8 mouse cellular contexts compared by ENCODE assay signal in genomic region chr6:65042491-65043171, GRCm38 (mm10). TPM values are rescaled to one million over a fixed set of nuclear protein-coding genes. Genes with fewer than 3 reads are reported as not detected.
A peak's percentile ranks its signal among the peaks of the same experiment; 100 is the strongest.
DNase-seq lines count a peak whose midpoint lies in the region; ATAC-seq and TF ChIP-seq lines count a peak whose summit lies in the region.

Gene Smarcad1, plus strand, starts transcription at chr6:65042583.

- CTCF ChIA-PET in Patski (lab: Charles Lee), result no interaction called here

- WGBS in hindbrain, embryonic 13.5 days, result under 1% methylated on average over 61 of the region's 81 CpGs

- no peak for TF ChIP-seq CTCF in Patski (IDR thresholded peaks at IDR 0.05)

- peak within 1 kb of the TSS; percentile 76 for H3K4me2 ChIP-seq in hindbrain, embryonic 13.5 days

- POLR2A ChIA-PET in Patski (lab: Charles Lee), result interaction anchor here (0.9 kb wide), 1 partner anchor 24 kb away, joined by 4 read pairs; no protein-coding TSS in a partner anchor

- peak within 1 kb of the TSS; percentile 68 for H3K4me3 ChIP-seq in hindbrain, embryonic 13.5 days

- ATAC-seq in Patski, result peak; percentile 98
- peak; percentile 96 for ATAC-seq in hindbrain, embryonic 13.5 days (ENCODE audit: low FRiP score)

- no peaks in the 10 kb centered on the region for H3K27me3 ChIP-seq in Patski
- H3K27me3 ChIP-seq in hindbrain, embryonic 13.5 days, result no peaks in the 10 kb centered on the region

- peak within 1 kb of the TSS; percentile 94 for H3K9ac ChIP-seq in hindbrain, embryonic 13.5 days

- H3K27ac ChIP-seq in hindbrain, embryonic 13.5 days, result peak within 1 kb of the TSS; percentile 98

- no peaks in the 10 kb centered on the region for H3K9me3 ChIP-seq in hindbrain, embryonic 13.5 days

- in situ Hi-C loops in Patski (cut with MboI; ENCODE audit: low pct_unique_long_range_greater_than_20kb), result no loop called here

- peak; percentile 74 for DNase-seq in Patski (ENCODE audit: low read depth, low spot score)
- peak; percentile 93 to 95 for DNase-seq in cerebellum, postnatal 14 days
- peak; percentile 91 to 92 for DNase-seq in frontal cortex, postnatal 14 days (ENCODE audit: low spot score in 2 of 2)
- DNase-seq in layer of hippocampus, postnatal 25 days (ENCODE audit: extremely low spot score in 1 of 2, low spot score in 1 of 2), result peak; percentile 88 to 94
- peak; percentile 90 for DNase-seq in lung, postnatal 25 days (ENCODE audit: low spot score)
- peak; percentile 97 for DNase-seq in retina, embryonic 14.5 days (ENCODE audit: low spot score)
- DNase-seq in thymus, postnatal 4 days, result peak; percentile 86

- H3K4me1 ChIP-seq in hindbrain, embryonic 13.5 days (replicated peaks), result peaks cover 13% of the 10 kb centered on the region

- peaks cover 35% of the 10 kb centered on the region for H3K36me3 ChIP-seq in hindbrain, embryonic 13.5 days

RNA-seq across cellular contexts. Expression of gene Smarcad1, which starts in this region (rescaled TPM):
- polyA plus RNA-seq in Patski (2021), result 33.2 TPM
- 98.8 and 101 TPM in 2 replicates for polyA plus RNA-seq in hindbrain, embryonic 13.5 days (2015; fragmentation: Nextera tagmentation; extraction: Ambion mirVana)
- total RNA-seq in layer of hippocampus, postnatal 25 days (2021), result 10 to 100 TPM; 37.4 to 43.4 TPM

Comparison
In these comparisons a context has a peak if more than half of its experiments do, and no peak if none do; other contexts are left out.
1. Peak in every context shown above with its lines: DNase-seq, ATAC-seq, H3K4me3 ChIP-seq and H3K27ac ChIP-seq.